Mouse (Mus musculus) lung, postnatal 10 days (tissue): ENCODE data around the gene Dbn1.
"Not testable (repeated sequence)": the region's sequence is repeated elsewhere in the genome, so short reads cannot be mapped to it uniquely, and the experiment has no call there.

Experiments
- DNase-seq: peaks from one replicate; pipeline ENCODE4 v3.0.0; 2021

Gene Dbn1

GRCm38 (mm10) chr13:55448131-55448530 is 39.8 kb downstream of the Dbn1 start:
- no peak for DNase-seq

GRCm38 (mm10) chr13:55447543-55447943 is 40.4 kb downstream of the Dbn1 start:
- DNase-seq: peak; percentile 37

- DNase-seq: no peak
Observed at GRCm38 (mm10) chr13:55446483-55447105, 41.3 kb downstream of the Dbn1 start.

GRCm38 (mm10) chr13:55445361-55446091 is 42.4 kb downstream of the Dbn1 start:
- no peak for DNase-seq

GRCm38 (mm10) chr13:55444937-55445315 is 43.0 kb downstream of the Dbn1 start, which contains the start of gene Grk6:
TSS of gene Grk6 (plus strand) at chr13:55445072.
- peak; percentile 100 for DNase-seq

- DNase-seq: no peak
Observed at GRCm38 (mm10) chr13:55444286-55444936, 43.5 kb downstream of the Dbn1 start.

- DNase-seq: peak; percentile 35
Observed at GRCm38 (mm10) chr13:55443799-55444285, 44.1 kb downstream of the Dbn1 start.

GRCm38 (mm10) chr13:55437111-55437629 is 50.7 kb downstream of the Dbn1 start:
- not testable (repeated sequence) for DNase-seq

- DNase-seq: no peak
Observed at GRCm38 (mm10) chr13:55431889-55432685, 55.8 kb downstream of the Dbn1 start.

GRCm38 (mm10) chr13:55430566-55430965 is 57.3 kb downstream of the Dbn1 start:
- DNase-seq: no peak

- peak; percentile 85 for DNase-seq
Observed at GRCm38 (mm10) chr13:55429226-55429888, 58.6 kb downstream of the Dbn1 start.

- no peak for DNase-seq
Observed at GRCm38 (mm10) chr13:55426613-55427012, 61.3 kb downstream of the Dbn1 start, which contains the start of gene F12. TSS of gene F12 (minus strand) at chr13:55426793.
